8 mouse cellular contexts compared by ENCODE assay signal in the genomic region with DNA sequence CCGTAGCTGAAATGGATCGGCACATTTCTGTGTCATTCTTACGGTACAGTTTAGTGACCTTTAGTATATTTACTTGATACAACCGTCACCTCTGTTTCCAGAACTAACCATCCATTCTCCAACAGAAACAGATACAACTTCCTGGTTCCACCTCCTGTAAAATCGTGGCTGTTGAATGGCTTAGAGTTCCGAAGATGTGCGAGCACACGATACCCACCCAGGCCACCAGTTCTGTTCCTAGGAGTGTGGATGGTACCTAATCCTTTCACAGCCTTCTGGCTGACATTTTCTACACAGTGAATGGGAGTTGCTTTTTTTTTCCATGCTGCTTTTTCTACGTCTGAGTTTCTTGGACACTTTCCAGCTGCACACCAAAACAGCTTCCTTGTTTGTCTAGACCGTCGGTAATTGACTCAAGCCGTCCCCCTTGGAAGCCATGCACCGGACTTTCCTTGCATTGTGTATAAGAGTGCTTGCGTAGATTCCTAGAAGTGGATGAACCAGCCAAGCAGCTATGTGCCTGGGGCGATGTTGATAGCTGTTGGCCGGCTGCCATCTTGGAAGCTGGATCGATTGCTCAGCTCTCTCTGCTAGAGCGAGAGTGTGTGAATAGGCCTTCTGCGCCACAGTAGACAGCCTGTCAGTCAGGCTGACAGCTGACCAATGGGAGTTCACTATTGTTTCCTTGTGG. TPM values are rescaled to one million over a fixed set of nuclear protein-coding genes. Genes with fewer than 3 reads are reported as not detected.
DNase-seq lines count a peak whose midpoint lies in the region; ATAC-seq and TF ChIP-seq lines count a peak whose summit lies in the region.

No protein-coding gene starts in this region.

- peak; percentile 28; the same call in 1 of the 2 replicates for TF ChIP-seq POLR2A in embryonic fibroblast, embryonic 13.5 days (IDR thresholded peaks at IDR 0.05; ENCODE audit: low read depth, low read length)

- H3K27me3 ChIP-seq in heart, embryonic 10.5 days (ENCODE audit: insufficient read depth, poor library complexity, severe bottlenecking) = no peaks in the 10 kb centered on the region
- H3K27me3 ChIP-seq in kidney, embryonic 15.5 days = no peaks in the 10 kb centered on the region
- no peaks in the 10 kb centered on the region for H3K27me3 ChIP-seq in limb, embryonic 15.5 days
- no peaks in the 10 kb centered on the region for H3K27me3 ChIP-seq in midbrain, postnatal 0 days (ENCODE audit: insufficient read depth, low read length)

- no peaks in the 10 kb centered on the region for H3K4me1 ChIP-seq in embryonic fibroblast, embryonic 13.5 days (ENCODE audit: control insufficient read depth, insufficient read depth, low read length)
- H3K4me1 ChIP-seq in heart, embryonic 10.5 days = peaks cover 37% of the 10 kb centered on the region
- peaks cover 31% of the 10 kb centered on the region for H3K4me1 ChIP-seq in kidney, embryonic 15.5 days
- peaks cover 28% of the 10 kb centered on the region for H3K4me1 ChIP-seq in limb, embryonic 15.5 days
- peaks cover 13% of the 10 kb centered on the region; the same call in 1 of the 2 replicates for H3K4me1 ChIP-seq in midbrain, postnatal 0 days (ENCODE audit: insufficient read depth, low read length)

- H3K9ac ChIP-seq in kidney, embryonic 15.5 days = peak overlapping the region; percentile 73
- H3K9ac ChIP-seq in limb, embryonic 15.5 days = peak overlapping the region; percentile 68
- peak overlapping the region; percentile 64 for H3K9ac ChIP-seq in midbrain, postnatal 0 days (replicated peaks; ENCODE audit: low read length, poor library complexity, severe bottlenecking)

- H3K27ac ChIP-seq in embryonic fibroblast, embryonic 13.5 days (ENCODE audit: insufficient read depth, low read length) = peak overlapping the region; percentile 62
- H3K27ac ChIP-seq in heart, embryonic 10.5 days = peak overlapping the region; percentile 91
- H3K27ac ChIP-seq in kidney, embryonic 15.5 days = peak overlapping the region; percentile 99
- peak overlapping the region; percentile 95 for H3K27ac ChIP-seq in limb, embryonic 15.5 days
- peak overlapping the region; percentile 86 for H3K27ac ChIP-seq in midbrain, postnatal 0 days (ENCODE audit: low read depth, low read length)

- peak overlapping the region; percentile 91 for H3K4me2 ChIP-seq in kidney, embryonic 15.5 days
- H3K4me2 ChIP-seq in limb, embryonic 15.5 days = peak overlapping the region; percentile 98
- H3K4me2 ChIP-seq in midbrain, postnatal 0 days (ENCODE audit: low read depth, low read length, poor library complexity, severe bottlenecking) = peak overlapping the region; percentile 76

- DNase-seq in A20 (ENCODE audit: low read depth, low spot score) = peak; percentile 81
- peak; percentile 52 to 67 for DNase-seq in adrenal gland, postnatal 4 days (ENCODE audit: low spot score in 2 of 2)
- peak; percentile 88 for DNase-seq in heart, embryonic 10.5 days (ENCODE audit: low spot score)
- DNase-seq in midbrain, postnatal 0 days (ENCODE audit: low spot score) = peak; percentile 94
- DNase-seq in spleen, postnatal 36 days (ENCODE audit: low spot score in 2 of 2) = peak; percentile 68 to 77

- WGBS in heart, embryonic 10.5 days = 30% methylated on average over 19 of the region's 19 CpGs
- 12% methylated on average over 19 of the region's 19 CpGs for WGBS in kidney, embryonic 15.5 days
- WGBS in limb, embryonic 15.5 days = 4% methylated on average over 19 of the region's 19 CpGs
- 6% methylated on average over 19 of the region's 19 CpGs for WGBS in midbrain, postnatal 0 days

- no peaks in the 10 kb centered on the region for H3K9me3 ChIP-seq in heart, embryonic 10.5 days
- H3K9me3 ChIP-seq in kidney, embryonic 15.5 days (replicated peaks) = no peaks in the 10 kb centered on the region
- H3K9me3 ChIP-seq in limb, embryonic 15.5 days = no peaks in the 10 kb centered on the region
- H3K9me3 ChIP-seq in midbrain, postnatal 0 days (ENCODE audit: low read length) = no peaks in the 10 kb centered on the region

- ATAC-seq in kidney, embryonic 15.5 days (replicated peaks; ENCODE audit: low FRiP score) = peak; percentile 16; the same call in 1 of the 2 replicates
- 0 out of 2 replicates have a peak, but pooled peaks have one; percentile 36 for ATAC-seq in limb, embryonic 15.5 days (ENCODE audit: insufficient number of reproducible peaks, low FRiP score, low TSS enrichment, low read depth)
- ATAC-seq in midbrain, postnatal 0 days (ENCODE audit: low FRiP score) = peak; percentile 38; the same call in 1 of the 2 replicates

- H3K4me3 ChIP-seq in embryonic fibroblast, embryonic 13.5 days (ENCODE audit: insufficient read depth, low read length) = peak overlapping the region; percentile 53
- peak overlapping the region; percentile 79 for H3K4me3 ChIP-seq in heart, embryonic 10.5 days
- peak overlapping the region; percentile 63 for H3K4me3 ChIP-seq in kidney, embryonic 15.5 days (replicated peaks)
- H3K4me3 ChIP-seq in limb, embryonic 15.5 days = peak overlapping the region; percentile 74
- peak overlapping the region; percentile 74 for H3K4me3 ChIP-seq in midbrain, postnatal 0 days (ENCODE audit: low read depth, low read length)

- peaks cover 9% of the 10 kb centered on the region for H3K36me3 ChIP-seq in heart, embryonic 10.5 days
- peaks cover 6% of the 10 kb centered on the region for H3K36me3 ChIP-seq in kidney, embryonic 15.5 days
- H3K36me3 ChIP-seq in limb, embryonic 15.5 days = peaks cover 9% of the 10 kb centered on the region; the same call in 1 of the 2 replicates
- H3K36me3 ChIP-seq in midbrain, postnatal 0 days (ENCODE audit: insufficient read depth, low read length) = peaks cover 8% of the 10 kb centered on the region; the same call in 1 of the 2 replicates

- TF ChIP-seq CTCF in embryonic fibroblast, embryonic 13.5 days (IDR thresholded peaks at IDR 0.05; ENCODE audit: borderline replicate concordance, insufficient read depth, low read length) = no peak
- no peak for TF ChIP-seq CTCF in midbrain, postnatal 0 days (IDR thresholded peaks at IDR 0.05)

RNA-seq across cellular contexts. Expression of a gene that starts 1.0 kb away (rescaled TPM):
- 10 to 100 TPM in 1 of 2 experiments, 1 to 10 TPM in 1; 9.1 to 11.5 TPM for total RNA-seq in adrenal gland, postnatal 4 days (2021)
- polyA plus RNA-seq in embryonic fibroblast, embryonic 13.5 days (2011; ENCODE audit: insufficient read length, low read depth, missing spikeins) = 18.1 and 22.0 TPM in 2 replicates
- polyA plus RNA-seq in heart, embryonic 10.5 days (2016; fragmentation: Nextera tagmentation; extraction: Ambion mirVana) = 41.7 and 43.8 TPM in 2 replicates
- 32.7 and 37.5 TPM in 2 replicates for polyA plus RNA-seq in kidney, embryonic 15.5 days (2015; fragmentation: Nextera tagmentation; extraction: Ambion mirVana)
- polyA plus RNA-seq in limb, embryonic 15.5 days (2015; fragmentation: Nextera tagmentation; extraction: Ambion mirVana) = 36.8 and 37.3 TPM in 2 replicates
- 57.1 and 94.5 TPM in 2 replicates for total RNA-seq in midbrain, postnatal 0 days (2014; rRNA removed)
- 62.1 and 66.8 TPM in 2 replicates for polyA plus RNA-seq in midbrain, postnatal 0 days (2015; fragmentation: Nextera tagmentation; extraction: Ambion mirVana)

RNA-seq across cellular contexts. Expression of a gene that starts 11.5 kb away (rescaled TPM):
- total RNA-seq in adrenal gland, postnatal 4 days (2021) = 10 to 100 TPM; 49.9 to 76.7 TPM
- 133 and 158 TPM in 2 replicates for polyA plus RNA-seq in embryonic fibroblast, embryonic 13.5 days (2011; ENCODE audit: insufficient read length, low read depth, missing spikeins)
- 185 and 214 TPM in 2 replicates for polyA plus RNA-seq in heart, embryonic 10.5 days (2016; fragmentation: Nextera tagmentation; extraction: Ambion mirVana)
- polyA plus RNA-seq in kidney, embryonic 15.5 days (2015; fragmentation: Nextera tagmentation; extraction: Ambion mirVana) = 310 and 320 TPM in 2 replicates
- 183 and 190 TPM in 2 replicates for polyA plus RNA-seq in limb, embryonic 15.5 days (2015; fragmentation: Nextera tagmentation; extraction: Ambion mirVana)
- total RNA-seq in midbrain, postnatal 0 days (2014; rRNA removed) = 23.1 and 27.7 TPM in 2 replicates
- polyA plus RNA-seq in midbrain, postnatal 0 days (2015; fragmentation: Nextera tagmentation; extraction: Ambion mirVana) = 35.6 and 40.4 TPM in 2 replicates

RNA-seq across cellular contexts. Expression of a gene that starts 16.3 kb away (rescaled TPM):
- under 1 TPM; 0.42 to 0.56 TPM for total RNA-seq in adrenal gland, postnatal 4 days (2021)
- not detected in 2 replicates for polyA plus RNA-seq in embryonic fibroblast, embryonic 13.5 days (2011; ENCODE audit: insufficient read length, low read depth, missing spikeins)
- 2.3 and 6.6 TPM in 2 replicates for polyA plus RNA-seq in heart, embryonic 10.5 days (2016; fragmentation: Nextera tagmentation; extraction: Ambion mirVana)
- 0.34 and 0.78 TPM in 2 replicates for polyA plus RNA-seq in kidney, embryonic 15.5 days (2015; fragmentation: Nextera tagmentation; extraction: Ambion mirVana)
- polyA plus RNA-seq in limb, embryonic 15.5 days (2015; fragmentation: Nextera tagmentation; extraction: Ambion mirVana) = 0.84 and 3.3 TPM in 2 replicates
- total RNA-seq in midbrain, postnatal 0 days (2014; rRNA removed) = not detected in 2 replicates
- not detected in 2 replicates for polyA plus RNA-seq in midbrain, postnatal 0 days (2015; fragmentation: Nextera tagmentation; extraction: Ambion mirVana)

RNA-seq across cellular contexts. Expression of a gene that starts 22.4 kb away (rescaled TPM):
- not detected for total RNA-seq in adrenal gland, postnatal 4 days (2021)
- not detected in 2 replicates for polyA plus RNA-seq in embryonic fibroblast, embryonic 13.5 days (2011; ENCODE audit: insufficient read length, low read depth, missing spikeins)
- polyA plus RNA-seq in heart, embryonic 10.5 days (2016; fragmentation: Nextera tagmentation; extraction: Ambion mirVana) = not detected in 2 replicates
- not detected in 2 replicates for polyA plus RNA-seq in kidney, embryonic 15.5 days (2015; fragmentation: Nextera tagmentation; extraction: Ambion mirVana)
- 0.22 TPM in 1 of 2 replicates, not detected in the other for polyA plus RNA-seq in limb, embryonic 15.5 days (2015; fragmentation: Nextera tagmentation; extraction: Ambion mirVana)
- total RNA-seq in midbrain, postnatal 0 days (2014; rRNA removed) = not detected in 2 replicates
- 0.37 TPM in 1 of 2 replicates, not detected in the other for polyA plus RNA-seq in midbrain, postnatal 0 days (2015; fragmentation: Nextera tagmentation; extraction: Ambion mirVana)

RNA-seq across cellular contexts. Expression of a gene that starts 31.7 kb away (rescaled TPM):
- 10 to 100 TPM; 47.5 to 53.7 TPM for total RNA-seq in adrenal gland, postnatal 4 days (2021)
- 38.9 and 39.0 TPM in 2 replicates for polyA plus RNA-seq in embryonic fibroblast, embryonic 13.5 days (2011; ENCODE audit: insufficient read length, low read depth, missing spikeins)
- polyA plus RNA-seq in heart, embryonic 10.5 days (2016; fragmentation: Nextera tagmentation; extraction: Ambion mirVana) = 37.1 and 38.8 TPM in 2 replicates
- 37.7 and 39.8 TPM in 2 replicates for polyA plus RNA-seq in kidney, embryonic 15.5 days (2015; fragmentation: Nextera tagmentation; extraction: Ambion mirVana)
- polyA plus RNA-seq in limb, embryonic 15.5 days (2015; fragmentation: Nextera tagmentation; extraction: Ambion mirVana) = 49.4 and 51.0 TPM in 2 replicates
- total RNA-seq in midbrain, postnatal 0 days (2014; rRNA removed) = 26.4 and 40.8 TPM in 2 replicates
- 25.1 and 26.5 TPM in 2 replicates for polyA plus RNA-seq in midbrain, postnatal 0 days (2015; fragmentation: Nextera tagmentation; extraction: Ambion mirVana)

Comparison
In these comparisons a context has a peak if more than half of its experiments do, and no peak if none do; other contexts are left out.
1. Peak in every context shown above with its lines: DNase-seq, ATAC-seq, H3K4me3 ChIP-seq and H3K27ac ChIP-seq.